In the genomic region with DNA sequence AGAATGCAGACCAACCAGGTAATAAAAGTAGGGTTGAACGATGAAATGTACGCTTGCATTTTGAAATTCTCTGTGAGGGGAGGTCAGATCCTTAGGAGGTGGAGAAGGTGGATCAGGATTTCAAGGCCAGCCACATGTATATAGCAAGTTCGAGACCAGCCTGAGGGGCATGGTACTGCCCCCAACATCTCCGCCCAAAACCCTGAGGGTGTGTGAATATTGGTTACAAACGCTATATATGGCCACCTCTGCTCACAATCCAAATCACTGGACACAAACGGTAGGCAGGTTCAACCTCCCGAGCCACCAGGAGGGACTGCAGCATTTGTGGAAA, we compare ENCODE assay signal across 8 mouse cellular contexts. TPM values are rescaled to one million over a fixed set of nuclear protein-coding genes. Genes with fewer than 3 reads are reported as not detected.
DNase-seq lines count a peak whose midpoint lies in the region; ATAC-seq and TF ChIP-seq lines count a peak whose summit lies in the region.

No protein-coding gene starts in this region.

- peak overlapping the region; percentile 60; the same call in 1 of the 2 replicates for H3K27ac ChIP-seq in lung, embryonic 15.5 days
- H3K27ac ChIP-seq in forebrain, embryonic 10.5 days: peak overlapping the region; percentile 95
- peak overlapping the region; percentile 84; the same call in 1 of the 2 replicates for H3K27ac ChIP-seq in limb, embryonic 15.5 days
- no peak overlapping the region for H3K27ac ChIP-seq in olfactory bulb, adult 2 months (ENCODE audit: insufficient read depth, low read depth, low read length)

- H3K27me3 ChIP-seq in lung, embryonic 15.5 days: no peaks in the 10 kb centered on the region
- H3K27me3 ChIP-seq in forebrain, embryonic 10.5 days (ENCODE audit: poor library complexity, severe bottlenecking): no peaks in the 10 kb centered on the region
- H3K27me3 ChIP-seq in limb, embryonic 15.5 days: no peaks in the 10 kb centered on the region

- no peak for DNase-seq in lung, postnatal 14 days
- DNase-seq in forebrain, embryonic 10.5 days (ENCODE audit: extremely low spot score, low spot score): no peak
- no peak for DNase-seq in thymus, postnatal 4 days
- DNase-seq in cerebellum, postnatal 36 days: no peak

- H3K4me2 ChIP-seq in lung, embryonic 15.5 days: peak overlapping the region; percentile 83
- peak overlapping the region; percentile 70 for H3K4me2 ChIP-seq in limb, embryonic 15.5 days

- H3K9me3 ChIP-seq in lung, embryonic 15.5 days: no peaks in the 10 kb centered on the region
- H3K9me3 ChIP-seq in forebrain, embryonic 10.5 days: no peaks in the 10 kb centered on the region
- no peaks in the 10 kb centered on the region for H3K9me3 ChIP-seq in limb, embryonic 15.5 days

- TF ChIP-seq CTCF in olfactory bulb, adult 2 months (IDR thresholded peaks at IDR 0.05; ENCODE audit: insufficient read depth, low read depth, low read length): no peak

- H3K9ac ChIP-seq in lung, embryonic 15.5 days: peak overlapping the region; percentile 79
- H3K9ac ChIP-seq in limb, embryonic 15.5 days: peak overlapping the region; percentile 15; the same call in 1 of the 2 replicates

- TF ChIP-seq POLR2A in olfactory bulb, adult 2 months (IDR thresholded peaks at IDR 0.05; ENCODE audit: insufficient read depth, low read depth, low read length): no peak

- WGBS in lung, embryonic 15.5 days: under 1% methylated on average over 7 of the region's 7 CpGs
- 1% methylated on average over 7 of the region's 7 CpGs for WGBS in forebrain, embryonic 10.5 days
- under 1% methylated on average over 7 of the region's 7 CpGs for WGBS in limb, embryonic 15.5 days
- WGBS in olfactory bulb, adult 2 months: under 1% methylated on average over 7 of the region's 7 CpGs

- H3K4me1 ChIP-seq in lung, embryonic 15.5 days: peaks cover 15% of the 10 kb centered on the region
- H3K4me1 ChIP-seq in forebrain, embryonic 10.5 days: peaks cover 23% of the 10 kb centered on the region
- peaks cover 8% of the 10 kb centered on the region; the same call in 1 of the 2 replicates for H3K4me1 ChIP-seq in limb, embryonic 15.5 days
- peaks cover 5% of the 10 kb centered on the region; the same call in 1 of the 2 replicates for H3K4me1 ChIP-seq in olfactory bulb, adult 2 months (ENCODE audit: control insufficient read depth, insufficient read depth, low read length)

- H3K4me3 ChIP-seq in lung, embryonic 15.5 days: peak overlapping the region; percentile 88
- H3K4me3 ChIP-seq in forebrain, embryonic 10.5 days: peak overlapping the region; percentile 91
- peak overlapping the region; percentile 72 for H3K4me3 ChIP-seq in limb, embryonic 15.5 days
- peak overlapping the region; percentile 83 for H3K4me3 ChIP-seq in olfactory bulb, adult 2 months (ENCODE audit: insufficient read depth, low read depth, low read length)

- H3K36me3 ChIP-seq in lung, embryonic 15.5 days: peaks cover 7% of the 10 kb centered on the region; the same call in 1 of the 2 replicates
- H3K36me3 ChIP-seq in forebrain, embryonic 10.5 days (replicated peaks): peaks cover 30% of the 10 kb centered on the region
- H3K36me3 ChIP-seq in limb, embryonic 15.5 days: peaks cover 1% of the 10 kb centered on the region

- ATAC-seq in lung, embryonic 15.5 days (ENCODE audit: borderline replicate concordance, extremely low read depth, low FRiP score, low TSS enrichment): peak; percentile 36
- ATAC-seq in limb, embryonic 15.5 days (ENCODE audit: insufficient number of reproducible peaks, low FRiP score, low TSS enrichment, low read depth): peak; percentile 13; the same call in 1 of the 2 replicates
- no peak for ATAC-seq in inflammation-experienced regulatory T-cells, adult 6 months

RNA-seq across cellular contexts. Expression of a gene that starts 0.3 kb away (rescaled TPM):
- 11.6 and 13.3 TPM in 2 replicates for polyA plus RNA-seq in lung, embryonic 15.5 days (2015; fragmentation: Nextera tagmentation; extraction: Ambion mirVana)
- polyA plus RNA-seq in forebrain, embryonic 10.5 days (2016; fragmentation: Nextera tagmentation; extraction: Ambion mirVana): 24.3 and 26.8 TPM in 2 replicates
- 7.8 and 8.8 TPM in 2 replicates for polyA plus RNA-seq in limb, embryonic 15.5 days (2015; fragmentation: Nextera tagmentation; extraction: Ambion mirVana)
- polyA plus RNA-seq in olfactory bulb, adult 2 months (2012; ENCODE audit: insufficient read depth, insufficient read length, low replicate concordance, missing spikeins): not detected in 2 replicates
- not detected for polyA plus RNA-seq in inflammation-experienced regulatory T-cells, adult 6 months (2017; shearing (Covaris generic))

RNA-seq across cellular contexts. Expression of a gene that starts 36.4 kb away (rescaled TPM):
- polyA plus RNA-seq in lung, embryonic 15.5 days (2015; fragmentation: Nextera tagmentation; extraction: Ambion mirVana): 0.09 and 0.32 TPM in 2 replicates
- polyA plus RNA-seq in forebrain, embryonic 10.5 days (2016; fragmentation: Nextera tagmentation; extraction: Ambion mirVana): 0.09 TPM in 1 of 2 replicates, not detected in the other
- 0.15 and 0.20 TPM in 2 replicates for polyA plus RNA-seq in limb, embryonic 15.5 days (2015; fragmentation: Nextera tagmentation; extraction: Ambion mirVana)
- polyA plus RNA-seq in olfactory bulb, adult 2 months (2012; ENCODE audit: insufficient read depth, insufficient read length, low replicate concordance, missing spikeins): not detected in 2 replicates
- not detected for polyA plus RNA-seq in inflammation-experienced regulatory T-cells, adult 6 months (2017; shearing (Covaris generic))
